Mouse (Mus musculus): ENCODE measurements around the gene Ptprd.
"Not testable (repeated sequence)": the region's sequence is repeated elsewhere in the genome, so short reads cannot be mapped to it uniquely, and the experiment has no call there.

Gene Ptprd

GRCm38 (mm10) chr4:77961711-77962110 lies 250.1 kb downstream of the Ptprd start:
- DNase-seq (ENCODE audit: low read depth, low spot score), result no peak

GRCm38 (mm10) chr4:77889489-77889888 lies 322.3 kb downstream of the Ptprd start:
- no peak for DNase-seq (ENCODE audit: low read depth, low spot score)

DNA sequence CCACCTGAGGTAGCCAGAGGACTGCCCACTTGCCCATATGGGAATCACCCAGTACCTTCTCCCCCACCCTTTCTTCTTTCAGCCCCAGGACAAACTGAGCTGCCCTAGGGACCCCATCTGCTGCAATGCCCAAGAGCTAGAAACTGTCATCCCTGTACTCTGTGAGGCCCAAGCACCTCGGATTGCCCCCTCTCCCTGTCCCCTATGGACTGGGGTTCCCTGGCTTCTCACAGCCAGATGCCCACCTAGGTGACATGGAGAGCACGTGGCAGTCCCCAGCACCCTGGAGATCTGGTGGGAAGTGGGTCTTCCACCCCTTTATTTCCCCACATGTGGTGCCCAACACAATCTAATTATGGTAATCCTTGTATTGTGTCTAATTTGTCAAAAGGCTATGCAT lies 331.5 kb downstream of the Ptprd start:
- DNase-seq (ENCODE audit: low read depth, low spot score), result no peak

DNA sequence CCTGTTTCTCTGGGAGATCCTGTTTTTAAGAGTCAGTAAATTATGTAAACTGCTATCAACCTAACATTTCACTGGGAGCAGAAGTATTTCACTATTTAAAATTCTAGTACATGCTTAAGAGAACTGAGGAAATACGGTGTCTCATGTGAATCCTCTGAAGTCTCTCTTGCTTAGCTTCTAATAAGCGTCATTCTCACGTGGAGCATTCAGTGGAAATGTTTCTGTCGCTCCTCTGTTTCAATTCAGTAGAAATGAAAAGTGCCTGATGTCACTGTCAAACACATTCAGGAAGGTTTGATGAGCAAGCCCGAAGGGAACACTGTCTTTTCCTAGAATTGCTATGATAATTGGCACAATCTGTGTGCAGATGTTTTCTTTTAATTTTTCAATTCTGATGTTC lies 350.5 kb downstream of the Ptprd start:
- DNase-seq (ENCODE audit: low read depth, low spot score), result no peak

DNA sequence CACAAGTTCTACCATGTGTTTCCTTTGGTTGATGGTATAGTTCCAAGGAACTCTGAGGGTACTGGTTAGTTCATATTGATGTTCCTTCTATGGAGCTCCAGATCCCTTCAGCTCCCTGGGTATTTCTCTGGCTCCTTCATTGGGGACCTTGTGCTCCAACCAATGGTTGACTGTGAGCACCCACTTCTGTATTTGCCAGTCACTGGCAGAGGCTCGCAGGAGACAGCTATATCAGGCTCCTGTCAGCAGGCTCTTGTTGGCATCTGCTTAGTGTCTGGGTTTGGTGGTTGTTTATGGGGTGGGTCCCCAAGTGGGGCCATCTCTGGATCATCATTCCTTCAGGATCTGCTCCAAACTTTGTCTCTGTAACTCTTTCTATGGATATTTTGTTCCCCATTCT lies 414.4 kb downstream of the Ptprd start:
- not testable (repeated sequence) for DNase-seq (ENCODE audit: low read depth, low spot score)

GRCm38 (mm10) chr4:77777237-77777636 lies 434.5 kb downstream of the Ptprd start:
- DNase-seq (ENCODE audit: low read depth, low spot score), result no peak

GRCm38 (mm10) chr4:77763790-77764189 lies 448.0 kb downstream of the Ptprd start:
- no peak for DNase-seq (ENCODE audit: low read depth, low spot score)

DNA sequence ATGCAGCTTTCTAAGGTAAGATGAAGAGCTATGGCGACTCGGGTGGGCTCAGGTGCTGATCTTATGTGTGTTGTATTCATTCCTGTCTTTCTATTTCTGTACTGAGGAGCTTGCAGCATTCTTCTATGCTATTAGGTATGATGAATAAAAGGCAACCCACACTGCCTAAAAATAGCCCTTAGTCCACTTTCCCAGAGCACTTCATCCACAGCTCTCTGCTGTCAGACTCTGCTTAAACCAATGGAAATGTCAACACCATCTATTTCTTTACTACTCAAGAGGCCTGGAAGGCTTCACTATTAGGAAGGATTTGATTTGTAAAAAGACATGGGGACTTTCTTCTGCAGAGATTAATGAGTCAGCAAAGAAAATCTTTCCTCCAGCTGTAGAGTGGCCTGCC lies 468.4 kb downstream of the Ptprd start:
- no peak for DNase-seq (ENCODE audit: low read depth, low spot score)

DNA sequence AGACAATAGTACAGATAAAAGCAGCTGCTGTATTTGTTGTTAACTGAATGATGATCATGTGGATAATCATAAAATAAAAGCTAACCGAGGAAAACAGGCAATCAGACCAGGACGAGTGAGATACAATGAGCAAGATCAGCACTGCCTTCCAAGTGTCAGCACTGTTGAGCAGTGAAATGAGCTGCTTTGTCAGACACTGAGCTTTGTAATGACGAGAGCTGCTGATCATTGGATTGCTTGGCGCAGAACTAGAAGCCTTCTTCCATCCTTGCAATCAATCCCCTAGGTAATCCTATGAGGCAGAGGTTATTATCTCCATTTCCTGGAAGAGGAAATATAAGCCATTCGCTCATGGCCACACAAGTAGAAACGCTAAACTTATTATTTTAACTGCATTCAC lies 489.9 kb downstream of the Ptprd start:
- DNase-seq (ENCODE audit: low read depth, low spot score), result no peak

DNA sequence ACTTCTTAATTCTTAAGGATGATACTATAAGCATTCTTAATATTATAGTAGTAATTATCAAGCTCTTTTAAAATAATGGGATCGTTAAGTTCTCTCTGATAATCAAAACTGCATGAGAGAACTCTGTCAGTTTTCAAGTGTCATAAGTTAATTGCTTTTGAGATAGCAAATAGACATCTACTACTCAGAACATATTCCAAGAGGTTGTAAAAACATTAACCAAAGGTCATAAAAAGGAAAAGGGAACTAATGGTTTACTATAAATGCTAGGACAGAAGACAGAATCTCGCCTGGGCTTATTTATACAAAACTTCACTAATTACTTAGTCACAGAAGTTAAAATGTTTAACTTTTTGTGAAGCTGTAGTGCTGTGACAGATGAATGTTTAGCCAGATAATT lies 494.0 kb downstream of the Ptprd start:
- no peak for DNase-seq (ENCODE audit: low read depth, low spot score)

GRCm38 (mm10) chr4:77710231-77710630 lies 501.5 kb downstream of the Ptprd start:
- no peak for DNase-seq (ENCODE audit: low read depth, low spot score)

DNA sequence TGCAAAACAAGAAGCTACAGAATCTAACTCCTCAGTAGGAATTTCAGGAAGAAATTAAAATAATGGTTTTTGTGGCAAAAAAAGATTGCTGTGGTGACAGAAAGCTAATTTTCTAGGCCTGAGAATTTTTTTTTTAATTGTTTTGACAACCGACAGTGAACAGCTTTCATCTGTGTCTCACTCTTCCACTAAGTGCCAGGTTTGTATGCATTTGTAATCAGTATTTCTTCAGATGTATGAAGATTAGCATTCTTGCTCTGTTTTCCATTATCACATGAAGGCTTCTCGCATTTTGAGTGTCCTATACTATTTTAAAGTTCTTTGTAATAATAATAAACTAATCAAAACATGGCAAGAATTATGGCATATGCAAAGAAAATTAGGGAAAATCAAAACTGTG lies 513.5 kb downstream of the Ptprd start:
- DNase-seq (ENCODE audit: low read depth, low spot score), result no peak

GRCm38 (mm10) chr4:77675798-77676197 lies 536.0 kb downstream of the Ptprd start:
- DNase-seq (ENCODE audit: low read depth, low spot score), result no peak

GRCm38 (mm10) chr4:77664761-77665160 lies 547.0 kb downstream of the Ptprd start:
- DNase-seq (ENCODE audit: low read depth, low spot score), result no peak

DNA sequence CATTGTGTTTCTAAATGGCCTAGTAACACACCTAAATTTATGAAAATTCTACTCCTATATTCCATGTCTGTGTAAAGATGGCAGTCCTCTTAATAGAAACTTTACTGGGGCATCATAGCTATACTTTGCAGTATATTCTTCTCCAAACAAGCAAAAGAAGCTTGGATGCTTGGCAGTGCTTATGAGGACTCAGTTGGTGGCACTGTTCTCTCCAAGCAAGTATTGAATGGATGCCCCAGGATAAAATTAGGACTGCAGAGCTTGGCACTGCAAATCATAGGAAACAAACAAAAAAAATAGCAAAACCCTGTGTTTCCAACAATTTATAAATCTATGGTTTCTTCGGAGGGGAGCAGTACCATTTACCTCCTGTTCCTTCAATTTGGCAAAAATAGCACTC lies 549.5 kb downstream of the Ptprd start:
- DNase-seq (ENCODE audit: low read depth, low spot score), result no peak

DNA sequence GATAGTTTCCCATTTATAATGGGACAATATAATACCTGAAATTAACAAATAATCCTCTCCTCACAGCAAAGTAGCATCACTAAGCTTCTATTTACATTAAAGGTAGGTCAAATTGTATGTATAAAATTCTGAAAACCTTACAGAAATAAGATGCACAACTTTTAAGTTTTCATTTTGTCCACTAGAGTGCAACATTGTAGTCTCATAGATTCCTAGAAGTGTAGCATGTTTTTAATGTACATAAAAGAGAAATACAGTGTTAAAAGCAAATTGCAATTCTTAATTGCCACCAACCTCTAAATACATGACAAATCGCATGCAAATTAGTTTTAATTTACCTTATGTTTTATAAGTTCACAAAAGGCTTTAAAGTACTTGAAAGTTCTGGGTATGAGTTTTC lies 556.1 kb downstream of the Ptprd start:
- no peak for DNase-seq (ENCODE audit: low read depth, low spot score)

- DNase-seq (ENCODE audit: low read depth, low spot score), result no peak
Measured at GRCm38 (mm10) chr4:77649615-77650325, 562.0 kb downstream of the Ptprd start.

DNA sequence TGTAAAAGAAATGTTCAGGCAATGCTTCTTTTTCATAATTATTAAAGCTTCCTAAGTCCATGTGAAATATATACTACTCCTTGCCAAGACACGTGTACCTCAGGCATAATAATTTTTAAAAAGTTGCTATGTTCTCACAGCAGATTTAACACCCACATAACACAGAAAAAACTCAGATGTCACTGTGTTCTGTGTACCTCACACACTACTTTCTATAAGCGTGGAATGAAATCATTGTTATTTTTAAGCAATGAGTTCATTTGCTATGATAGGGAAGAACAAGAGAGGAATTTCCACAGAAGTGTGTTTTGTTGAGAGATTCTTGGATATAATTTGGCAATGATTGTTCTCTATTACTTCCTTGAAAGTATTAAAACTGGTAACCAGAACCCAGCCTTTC lies 562.9 kb downstream of the Ptprd start:
- no peak for DNase-seq (ENCODE audit: low read depth, low spot score)

- DNase-seq (ENCODE audit: low read depth, low spot score), result no peak
Measured at GRCm38 (mm10) chr4:77647451-77648137, 564.2 kb downstream of the Ptprd start.

DNA sequence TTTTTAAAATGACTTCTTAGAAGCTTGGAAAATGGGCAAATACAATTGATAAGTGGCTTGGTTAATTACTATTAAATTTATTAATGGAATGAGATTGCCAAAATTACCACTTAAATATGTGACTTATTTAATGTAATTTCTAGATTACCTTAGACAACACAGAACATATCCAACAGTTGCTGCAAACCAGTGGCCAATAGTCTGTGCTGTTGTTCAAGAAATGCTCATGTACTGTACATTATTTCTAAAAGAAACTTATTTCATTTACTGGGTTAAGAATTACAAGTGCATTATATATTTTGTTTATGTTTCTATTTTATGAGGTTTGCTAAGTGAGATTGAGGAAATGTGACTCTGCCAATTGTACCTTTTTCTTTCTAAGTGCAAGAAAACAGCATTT lies 567.3 kb downstream of the Ptprd start:
- DNase-seq (ENCODE audit: low read depth, low spot score), result no peak

DNA sequence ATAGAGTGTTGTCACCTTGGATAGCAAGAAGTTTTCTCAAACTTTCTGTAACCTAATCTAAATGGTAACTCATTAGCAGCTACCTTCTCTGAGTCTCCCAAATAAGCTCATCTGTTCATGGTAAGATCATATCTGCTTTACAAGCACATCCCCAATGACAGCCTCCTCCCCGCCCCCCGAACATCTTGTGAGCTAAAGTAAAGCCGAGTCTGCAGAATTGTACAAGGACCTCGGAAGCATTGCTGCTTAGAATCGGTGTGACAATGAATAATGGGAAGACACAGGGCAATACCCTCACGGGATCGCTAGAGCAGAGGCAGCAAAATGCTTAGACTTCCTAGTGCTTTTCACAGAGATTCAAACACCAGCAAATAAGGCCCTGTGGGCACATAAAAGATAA lies 571.7 kb downstream of the Ptprd start:
- DNase-seq (ENCODE audit: low read depth, low spot score), result no peak

GRCm38 (mm10) chr4:77613129-77613528 lies 598.6 kb downstream of the Ptprd start:
- DNase-seq (ENCODE audit: low read depth, low spot score), result no peak

DNA sequence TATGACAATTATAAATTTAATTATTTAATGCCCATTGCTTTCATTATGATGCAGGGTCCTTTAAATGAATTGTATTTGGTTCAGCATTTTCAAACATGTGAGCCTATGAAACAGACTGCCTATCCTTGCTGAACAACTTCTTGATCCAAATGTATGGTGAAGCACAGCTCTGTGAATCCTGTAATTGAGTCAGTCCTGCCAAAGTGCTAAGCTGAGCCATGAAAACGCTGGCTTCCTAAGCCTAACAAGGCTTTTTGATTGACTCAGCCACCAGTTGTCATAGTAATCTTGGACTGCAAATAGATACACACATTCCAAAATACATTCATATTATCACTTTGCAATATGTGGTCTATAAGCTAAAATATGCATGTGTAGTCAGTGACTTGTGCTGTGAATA lies 625.1 kb downstream of the Ptprd start:
- DNase-seq (ENCODE audit: low read depth, low spot score), result no peak

DNA sequence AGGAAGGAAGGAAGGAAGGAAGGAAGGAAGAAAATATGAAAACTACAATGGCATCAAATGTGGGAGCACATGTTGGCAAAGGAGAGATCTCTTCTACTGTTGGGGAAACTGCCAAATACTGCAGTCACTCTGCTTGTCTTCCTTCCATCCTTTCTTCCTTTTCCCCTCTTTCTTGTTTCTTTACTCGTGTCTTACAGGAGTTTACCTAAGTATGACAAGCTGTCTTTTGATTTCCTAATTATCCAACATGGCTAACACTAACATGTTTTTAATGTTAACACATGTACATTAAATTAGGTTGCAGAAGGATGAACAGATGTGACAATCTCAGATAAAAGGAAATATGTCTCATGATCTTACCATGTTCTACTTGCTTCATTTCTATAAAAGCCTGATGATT lies 625.5 kb downstream of the Ptprd start:
- no peak for DNase-seq (ENCODE audit: low read depth, low spot score)

Data from CD4-positive, CD25-positive, alpha-beta regulatory T cell, adult 2 months (primary cell).